Mouse (Mus musculus) ovary, adult 10 weeks (tissue): ENCODE data around the gene Ube2dnl2. TPM values are rescaled to one million over a fixed set of nuclear protein-coding genes. Genes with fewer than 3 reads are reported as not detected.

Source experiments
- polyA plus RNA-seq: library from polyadenylated mRNA; stranded (reverse); fragments of 350-450 nt; fragmentation: Illumina TruSeq; extraction: RNeasy Lipid Tissue Mini Kit (QIAGEN cat#74804); gene quantifications from one replicate; pipeline ENCODE4 v1.2.3, GENCODE M21; 2014

Ube2dnl2 gene
- not detected for polyA plus RNA-seq

DNA sequence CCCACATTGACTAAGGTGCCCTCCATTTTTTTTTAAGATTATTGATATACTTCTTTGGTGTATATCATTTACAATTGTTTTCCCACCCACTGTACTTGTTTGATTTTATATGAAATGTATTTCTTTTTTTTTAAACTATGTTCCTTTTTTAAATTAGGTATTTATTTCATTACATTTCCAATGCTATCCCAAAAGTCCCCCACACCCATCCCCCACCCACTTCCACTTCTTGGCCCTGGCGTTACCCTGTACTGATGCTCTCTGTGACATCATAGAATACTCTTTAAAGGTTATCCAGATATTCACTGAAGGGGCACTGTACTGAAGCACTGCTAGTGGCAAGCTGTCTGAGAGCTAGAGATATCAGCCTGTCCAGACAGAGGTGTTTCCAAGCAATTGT is at the start of gene Ube2dnl2:
Gene Ube2dnl2 (plus strand): TSS at position 301 of the 400 bp plus-strand sequence.

DNA sequence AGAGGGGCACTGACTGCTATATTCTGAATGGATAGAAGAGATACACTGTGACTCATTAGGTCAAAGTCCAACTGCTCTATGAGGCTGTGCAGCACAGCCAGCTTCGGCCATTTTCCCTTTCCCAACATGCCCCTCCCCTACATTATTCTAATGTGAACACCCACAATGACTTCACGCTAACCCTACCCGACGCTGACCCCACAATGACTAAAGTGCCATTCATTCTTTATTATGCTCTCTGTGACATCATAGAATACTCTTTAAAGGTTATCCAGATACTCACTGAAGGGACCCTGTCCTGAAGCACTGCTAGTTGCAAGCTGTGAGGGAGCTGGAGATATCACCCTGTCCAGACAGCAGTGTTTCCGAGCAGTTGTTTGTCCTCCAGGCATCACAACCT is 2.7 kb upstream of the Ube2dnl2 start, which contains the start of gene Ube2dnl1:
Gene Ube2dnl1 (plus strand): TSS at position 301 of the 400 bp plus-strand sequence.

Other genes with a start within 250 kb of the Ube2dnl2 start
- gene Ube2dnl1, start 2.6 kb upstream of the Ube2dnl2 start, polyA plus RNA-seq: not detected